Mouse (Mus musculus): ENCODE data around the gene Prkce.

Prkce gene

GRCm38 (mm10) chr17:86358847-86359246 lies 191.3 kb downstream of the Prkce start:
- in situ Hi-C loops (cut with MboI, MseI), result loop anchor here in 1 of 2 experiments (10.0 kb wide), 1 partner anchor 436 kb away; no protein-coding TSS in a partner anchor

GRCm38 (mm10) chr17:86360849-86361248 lies 193.3 kb downstream of the Prkce start:
- in situ Hi-C loops (cut with MboI, MseI), result loop anchor here in 1 of 2 experiments (5.0 to 10.0 kb wide), 3 partner anchors 51 to 806 kb away; no protein-coding TSS in a partner anchor

- in situ Hi-C loops (cut with MboI, MseI), result loop anchor here in 1 of 2 experiments (5.0 to 10.0 kb wide), 3 partner anchors 49 to 809 kb away; no protein-coding TSS in a partner anchor
Observed at GRCm38 (mm10) chr17:86363356-86363755, 195.8 kb downstream of the Prkce start.

GRCm38 (mm10) chr17:86364349-86365075 lies 196.9 kb downstream of the Prkce start:
- in situ Hi-C loops (cut with MboI, MseI), result loop anchor here in 1 of 2 experiments (5.0 to 10.0 kb wide), 3 partner anchors 48 to 810 kb away; no protein-coding TSS in a partner anchor

GRCm38 (mm10) chr17:86366919-86367318 lies 199.3 kb downstream of the Prkce start:
- in situ Hi-C loops (cut with MboI, MseI), result loop anchor here in 1 of 2 experiments (10.0 kb wide), 1 partner anchor 812 kb away; no protein-coding TSS in a partner anchor

- in situ Hi-C loops (cut with MboI, MseI), result loop anchor here in 1 of 2 experiments (10.0 kb wide), 1 partner anchor 813 kb away; no protein-coding TSS in a partner anchor
Observed at GRCm38 (mm10) chr17:86367676-86368075, 200.1 kb downstream of the Prkce start.

- in situ Hi-C loops (cut with MboI, MseI), result no loop called here
Observed at GRCm38 (mm10) chr17:86370106-86370742, 202.6 kb downstream of the Prkce start.

- in situ Hi-C loops (cut with MboI, MseI), result no loop called here
Observed at GRCm38 (mm10) chr17:86371101-86371561, 203.5 kb downstream of the Prkce start.

GRCm38 (mm10) chr17:86376389-86376788 lies 208.8 kb downstream of the Prkce start:
- in situ Hi-C loops (cut with MboI, MseI), result no loop called here

GRCm38 (mm10) chr17:86377863-86378262 lies 210.3 kb downstream of the Prkce start:
- in situ Hi-C loops (cut with MboI, MseI), result no loop called here

GRCm38 (mm10) chr17:86378611-86379010 lies 211.0 kb downstream of the Prkce start:
- in situ Hi-C loops (cut with MboI, MseI), result no loop called here

- in situ Hi-C loops (cut with MboI, MseI), result no loop called here
Observed at GRCm38 (mm10) chr17:86379405-86380137, 212.0 kb downstream of the Prkce start.

GRCm38 (mm10) chr17:86381464-86381863 lies 213.9 kb downstream of the Prkce start:
- in situ Hi-C loops (cut with MboI, MseI), result no loop called here

- in situ Hi-C loops (cut with MboI, MseI), result no loop called here
Observed at GRCm38 (mm10) chr17:86382885-86383284, 215.3 kb downstream of the Prkce start.

- in situ Hi-C loops (cut with MboI, MseI), result no loop called here
Observed at GRCm38 (mm10) chr17:86383699-86384572, 216.4 kb downstream of the Prkce start.

GRCm38 (mm10) chr17:86392475-86392874 lies 224.9 kb downstream of the Prkce start:
- in situ Hi-C loops (cut with MboI, MseI), result no loop called here

- in situ Hi-C loops (cut with MboI, MseI), result no loop called here
Observed at GRCm38 (mm10) chr17:86393191-86393590, 225.6 kb downstream of the Prkce start.

- in situ Hi-C loops (cut with MboI, MseI), result no loop called here
Observed at GRCm38 (mm10) chr17:86397097-86397496, 229.5 kb downstream of the Prkce start.

- in situ Hi-C loops (cut with MboI, MseI), result no loop called here
Observed at GRCm38 (mm10) chr17:86397647-86398046, 230.1 kb downstream of the Prkce start.

- in situ Hi-C loops (cut with MboI, MseI), result no loop called here
Observed at GRCm38 (mm10) chr17:86398226-86398625, 230.6 kb downstream of the Prkce start.

GRCm38 (mm10) chr17:86400032-86400431 lies 232.4 kb downstream of the Prkce start:
- in situ Hi-C loops (cut with MboI, MseI), result no loop called here

All from T-helper 17 cell (primary cell).